Comparison of ENCODE assay signal across 30 mouse cellular contexts in the genomic region with DNA sequence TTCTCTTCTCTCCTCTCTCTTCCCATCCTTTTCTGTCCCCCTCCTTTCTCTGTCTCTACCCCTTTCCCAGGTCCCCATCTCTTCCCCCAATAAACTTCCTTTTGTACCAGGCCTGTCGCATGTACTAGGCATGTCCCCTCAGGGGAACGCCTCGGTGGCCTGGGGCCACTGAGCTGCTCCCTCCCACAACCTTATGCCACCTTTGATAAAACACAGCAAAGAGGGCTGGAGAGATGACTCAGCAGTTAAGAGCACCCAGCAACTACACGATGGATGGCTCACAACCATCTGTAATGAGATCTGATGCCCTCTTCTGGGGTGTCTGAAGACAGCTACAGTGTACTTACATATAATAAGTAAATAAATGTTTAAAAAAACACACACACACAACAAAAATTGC. TPM values are rescaled to one million over a fixed set of nuclear protein-coding genes. Genes with fewer than 3 reads are reported as not detected.
DNase-seq lines count a peak whose midpoint lies in the region; ATAC-seq lines count a peak whose summit lies in the region.
"Had no signal": no experiment of that assay in that cellular context is flagged by ENCODE, and none has a peak within 500 bp of the region (broad histone marks: within the 10 kb centered on the region; RNA-seq: fewer than 3 reads in every experiment).

No protein-coding gene starts in this region.

- 0 out of 2 replicates have a peak, but pooled peaks have one; percentile 39 for ATAC-seq in heart, embryonic 12.5 days (ENCODE audit: insufficient number of reproducible peaks, low FRiP score)
- ATAC-seq in erythroblast, adult 5-6 weeks (replicated peaks; ENCODE audit: low FRiP score, poor library complexity, severe bottlenecking), result peak; percentile 96
- ATAC-seq in liver, embryonic 15.5 days (ENCODE audit: insufficient read depth), result peak; percentile 93
- ATAC-seq: activated CD4-positive, CD25-positive, alpha-beta regulatory T cell, adult 4 months; forebrain, embryonic 15.5 days; intestine, embryonic 15.5 days had no signal

- no peaks in the 10 kb centered on the region for H3K36me3 ChIP-seq in heart, embryonic 12.5 days
- no peaks in the 10 kb centered on the region for H3K36me3 ChIP-seq in liver, embryonic 15.5 days (replicated peaks)
- H3K36me3 ChIP-seq: embryonic facial prominence, embryonic 12.5 days; forebrain, embryonic 15.5 days; heart, embryonic 13.5 days; hindbrain, embryonic 15.5 days; intestine, embryonic 15.5 days had no signal

- no peak overlapping the region for H3K4me2 ChIP-seq in heart, embryonic 12.5 days
- no peak overlapping the region; the same call in 1 of the 2 replicates for H3K4me2 ChIP-seq in liver, embryonic 15.5 days
- H3K4me2 ChIP-seq: embryonic facial prominence, embryonic 12.5 days; forebrain, embryonic 15.5 days; heart, embryonic 13.5 days; hindbrain, embryonic 15.5 days; intestine, embryonic 15.5 days had no signal

- H3K9ac ChIP-seq in heart, embryonic 12.5 days, result no peak overlapping the region
- no peak overlapping the region for H3K9ac ChIP-seq in liver, embryonic 15.5 days
- H3K9ac ChIP-seq: embryonic facial prominence, embryonic 12.5 days; forebrain, embryonic 15.5 days; heart, embryonic 13.5 days; hindbrain, embryonic 15.5 days; intestine, embryonic 15.5 days had no signal

- H3K4me1 ChIP-seq in heart, embryonic 12.5 days (replicated peaks), result no peaks in the 10 kb centered on the region
- H3K4me1 ChIP-seq in liver, embryonic 15.5 days (replicated peaks), result peaks cover 7% of the 10 kb centered on the region
- H3K4me1 ChIP-seq: embryonic facial prominence, embryonic 12.5 days; forebrain, embryonic 15.5 days; heart, embryonic 13.5 days; hindbrain, embryonic 15.5 days; intestine, embryonic 15.5 days had no signal

- no peak for DNase-seq in heart, postnatal 36 days
- DNase-seq in MEL-GATA-1-ER (ENCODE audit: extremely low read depth, low read depth) (peak; percentile 73), MN1 (ENCODE audit: low spot score) (no peak)
- no peak for DNase-seq in embryo, embryonic 10.5 days (ENCODE audit: low spot score)
- DNase-seq in adrenal gland, postnatal 14 days, result no peak
- DNase-seq: adrenal gland, postnatal 25 days; cerebellum, adult 2 months; heart, postnatal 4 days; kidney, adult 9 months; kidney, postnatal 36 days; layer of hippocampus, postnatal 36 days; left cerebral cortex, postnatal 4 days; lung, postnatal 10 days; midbrain, embryonic 14.5 days; right cerebral cortex, postnatal 14 days had no signal

- 84% methylated on average over 4 of the region's 4 CpGs for WGBS in heart, embryonic 12.5 days
- WGBS in liver, embryonic 15.5 days (ENCODE audit: insufficient replicate concordance), result 25% methylated on average over 4 of the region's 4 CpGs

- H3K27me3 ChIP-seq in heart, embryonic 12.5 days (replicated peaks), result no peaks in the 10 kb centered on the region
- no peaks in the 10 kb centered on the region for H3K27me3 ChIP-seq in liver, embryonic 15.5 days
- H3K27me3 ChIP-seq: embryonic facial prominence, embryonic 12.5 days; forebrain, embryonic 15.5 days; heart, embryonic 13.5 days; hindbrain, embryonic 15.5 days; intestine, embryonic 15.5 days had no signal

- 0 out of 2 replicates have a peak, but pooled peaks cover 4% of the 10 kb centered on the region for H3K9me3 ChIP-seq in heart, embryonic 12.5 days (replicated peaks)
- no peaks in the 10 kb centered on the region for H3K9me3 ChIP-seq in liver, embryonic 15.5 days (replicated peaks)
- H3K9me3 ChIP-seq: embryonic facial prominence, embryonic 12.5 days; forebrain, embryonic 15.5 days; heart, embryonic 13.5 days; hindbrain, embryonic 15.5 days; intestine, embryonic 15.5 days had no signal

- intact Hi-C loops in heart, postnatal 36 days (cut with DNase I), result no loop called here

- H3K27ac ChIP-seq in heart, embryonic 12.5 days (ENCODE audit: poor library complexity, severe bottlenecking), result no peak overlapping the region
- H3K27ac ChIP-seq in liver, embryonic 15.5 days (replicated peaks), result peak overlapping the region; percentile 42
- H3K27ac ChIP-seq: embryonic facial prominence, embryonic 12.5 days; forebrain, embryonic 15.5 days; heart, embryonic 13.5 days; hindbrain, embryonic 15.5 days; intestine, embryonic 15.5 days had no signal

- no peak overlapping the region for H3K4me3 ChIP-seq in heart, embryonic 12.5 days
- H3K4me3 ChIP-seq in liver, embryonic 15.5 days (replicated peaks), result no peak overlapping the region
- H3K4me3 ChIP-seq: embryonic facial prominence, embryonic 12.5 days; forebrain, embryonic 15.5 days; heart, embryonic 13.5 days; hindbrain, embryonic 15.5 days; intestine, embryonic 15.5 days; myocyte had no signal

RNA-seq across cellular contexts. Expression of a gene that starts 29.3 kb away (rescaled TPM):
- not detected in 2 replicates for polyA plus RNA-seq in heart, embryonic 12.5 days (2016; fragmentation: Nextera tagmentation; extraction: Ambion mirVana)
- total RNA-seq in heart, postnatal 36 days (2021), result under 1 TPM; 0.43 to 0.53 TPM
- total RNA-seq in erythroblast, adult 5-6 weeks (2015; ENCODE audit: low replicate concordance), result not detected in 2 replicates
- total RNA-seq in erythroblast, adult 5-6 weeks (2017; ENCODE audit: low replicate concordance), result not detected in 2 replicates
- polyA plus RNA-seq in liver, embryonic 15.5 days (2015; fragmentation: Nextera tagmentation; extraction: Ambion mirVana), result not detected in 2 replicates
- total RNA-seq in adrenal gland, postnatal 14 days (2021), result 0.15 TPM in 1 of 2 replicates, not detected in the other
- total RNA-seq: adrenal gland, postnatal 25 days; granulocyte monocyte progenitor cell, adult 5-6 weeks; liver, adult 2 months; megakaryocyte, adult 5-6 weeks had no signal
- polyA plus RNA-seq: activated CD4-positive, CD25-positive, alpha-beta regulatory T cell, adult 4 months; forebrain, embryonic 15.5 days; heart, embryonic 13.5 days; intestine, embryonic 15.5 days; liver, adult 2 months; midbrain, embryonic 14.5 days; neural tube, embryonic 14.5 days; thymus, postnatal 0 days had no signal

RNA-seq across cellular contexts. Expression of a gene that starts 47.8 kb away (rescaled TPM):
- 86.9 and 91.4 TPM in 2 replicates for polyA plus RNA-seq in heart, embryonic 12.5 days (2016; fragmentation: Nextera tagmentation; extraction: Ambion mirVana)
- 10 to 100 TPM; 57.1 to 58.5 TPM for total RNA-seq in heart, postnatal 36 days (2021)
- total RNA-seq in erythroblast, adult 5-6 weeks (2015; ENCODE audit: low replicate concordance), result 9.4 TPM in 1 of 2 replicates, not detected in the other
- 1.4 and 7.4 TPM in 2 replicates for total RNA-seq in erythroblast, adult 5-6 weeks (2017; ENCODE audit: low replicate concordance)
- polyA plus RNA-seq in liver, embryonic 15.5 days (2015; fragmentation: Nextera tagmentation; extraction: Ambion mirVana), result 9.0 and 9.5 TPM in 2 replicates
- total RNA-seq in adrenal gland, postnatal 14 days (2021), result 29.0 and 33.3 TPM in 2 replicates

Comparison
In these comparisons a context has a peak if more than half of its experiments do, and no peak if none do; other contexts are left out.
1. ATAC-seq: peak in every context shown above with its lines; median percentile 96 in erythroblast, adult 5-6 weeks; 93 in liver, embryonic 15.5 days; 39 in heart, embryonic 12.5 days.